Mouse (Mus musculus) MEL (cell line): ENCODE measurements around the gene Gatad1.

Experiments
- CTCF ChIP-seq, 3 experiments: IDR thresholded peaks in 2 of 3; conservative IDR thresholded peaks in 1 of 3; 2 replicates each; pipeline ENCODE4 v1.5.1; 2011 to 2012; ENCODE audit warnings: low read length in 3 of 3, low read depth in 2 of 3, mild to moderate bottlenecking in 2 of 3, improper control_type of control experiment in 1 of 3, inconsistent platforms in 1 of 3, mixed read lengths in 1 of 3, moderate library complexity in 1 of 3; ENCODE audit not compliant: control insufficient read depth in 1 of 3, insufficient read depth in 1 of 3, poor library complexity in 1 of 3, severe bottlenecking in 1 of 3
- EP300 ChIP-seq, 2 experiments: IDR thresholded peaks; 2 replicates each; pipeline ENCODE4 v1.6.1; 2011; ENCODE audit warnings: improper control_type of control experiment in 2 of 2, low read length in 2 of 2, low read depth in 1 of 2, mild to moderate bottlenecking in 1 of 2
- MXI1 ChIP-seq: IDR thresholded peaks from 2 replicates; pipeline ENCODE4 v1.6.1; 2011; ENCODE audit warnings: mild to moderate bottlenecking, low read depth, low read length, improper control_type of control experiment

GRCm38 (mm10) chr5:3631512-3632271, 25.3 kb downstream of the Gatad1 start:
- TF ChIP-seq EP300 (IDR thresholded peaks at IDR 0.05; ENCODE audit: low read depth in 1 of 2, low read length in 2 of 2) (peak in 1 of 2 experiments; percentile 25; a peak in 1 of 4 replicates), MXI1 (no peak), CTCF (IDR thresholded peaks at IDR 0.05 in 2 of 3, conservative IDR thresholded peaks at IDR 0.05 in 1 of 3; ENCODE audit: control insufficient read depth in 1 of 3, insufficient read depth in 1 of 3, low read depth in 2 of 3, low read length in 3 of 3, poor library complexity in 1 of 3, severe bottlenecking in 1 of 3) (no peak)
